Mouse (Mus musculus): Measurements from ENCODE around the gene Crispld2.

Crispld2 gene

GRCm38 (mm10) chr8:120072827-120073226 lies 80.6 kb downstream of the Crispld2 start:
- peak; percentile 96 for DNase-seq

DNA sequence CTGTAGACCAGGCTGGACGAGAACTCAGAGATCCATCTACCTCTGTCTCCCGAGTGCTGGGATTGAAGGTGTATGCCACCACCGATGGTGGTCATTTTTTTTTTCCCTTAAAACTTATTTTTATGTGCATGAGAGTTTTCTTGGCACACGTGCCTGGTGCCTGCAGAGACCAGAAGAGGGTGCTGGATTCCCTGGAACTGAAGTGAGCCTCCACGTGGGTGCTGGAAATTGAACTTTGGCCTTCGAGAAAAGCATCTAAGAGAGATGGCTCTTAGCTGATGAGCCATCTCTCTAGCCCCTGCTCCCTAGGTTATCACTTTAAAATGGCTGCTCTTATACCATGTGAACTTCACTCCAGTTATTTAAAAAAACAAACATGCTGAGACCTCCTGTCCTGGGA lies 82.3 kb downstream of the Crispld2 start:
- no peak for DNase-seq

DNA sequence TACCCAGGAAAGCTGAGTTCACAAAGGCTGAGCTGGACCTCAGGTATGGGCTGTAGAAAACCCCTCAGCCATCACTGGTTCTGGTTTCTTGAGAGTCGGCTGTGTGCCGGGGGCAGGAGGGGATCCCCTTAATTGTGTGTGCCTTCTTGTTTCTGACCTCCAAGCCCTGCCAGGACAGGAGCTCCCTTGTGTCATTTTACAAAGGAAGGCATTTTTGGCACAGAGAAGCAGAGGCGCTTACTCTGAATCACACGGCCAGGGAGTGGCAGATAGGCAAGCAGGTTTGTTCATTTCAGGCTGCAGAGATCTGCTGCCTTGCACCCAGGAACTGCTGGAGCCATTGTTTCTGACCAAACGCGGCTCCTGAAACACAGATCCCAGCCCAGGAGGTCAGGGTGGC lies 83.1 kb downstream of the Crispld2 start:
- DNase-seq, result no peak

- peak; percentile 94 for DNase-seq
These were observed 85.8 kb downstream of the Crispld2 start for GRCm38 (mm10) chr8:120078080-120078479.

DNA sequence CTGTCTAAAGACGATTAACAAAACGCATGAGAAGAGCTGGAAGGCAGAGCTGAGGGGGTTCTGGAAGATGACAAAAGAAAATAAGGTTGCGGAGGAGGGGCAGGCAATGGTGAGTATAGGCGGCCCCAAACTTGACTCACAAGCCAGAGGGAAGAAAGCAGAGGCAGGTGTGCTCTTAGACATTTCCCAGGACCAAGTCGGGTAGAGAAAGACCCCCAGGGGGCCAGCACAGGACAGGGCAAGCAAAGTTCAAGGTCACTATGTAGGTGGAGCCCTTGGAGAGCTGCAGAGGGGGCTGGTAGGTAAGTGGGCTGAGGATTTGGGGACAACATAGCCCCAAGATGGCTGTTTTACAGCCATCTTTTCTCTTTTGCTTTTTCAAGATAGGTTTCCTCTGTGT lies 87.1 kb downstream of the Crispld2 start:
- no peak for DNase-seq

DNA sequence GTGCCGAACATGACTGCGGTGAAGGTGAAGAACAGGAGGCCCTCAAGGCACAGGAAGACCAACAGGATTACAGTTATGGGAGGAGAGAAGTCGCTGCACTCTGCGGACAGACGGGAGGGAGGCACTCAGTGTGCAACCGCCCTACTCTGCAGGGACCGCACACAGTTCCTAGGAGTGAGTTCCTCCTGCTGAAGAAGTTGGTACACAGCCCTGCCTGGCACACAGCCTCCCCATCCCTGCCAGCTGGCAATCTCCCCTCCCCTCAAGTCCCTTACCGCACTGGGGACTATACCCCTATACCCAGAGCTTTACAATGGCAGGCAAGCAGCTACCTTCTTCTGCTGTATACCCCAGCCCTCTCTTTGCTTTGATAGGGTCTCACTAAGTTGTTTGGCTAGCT lies 91.0 kb downstream of the Crispld2 start:
- DNase-seq, result no peak

- DNase-seq, result no peak
These were observed 92.5 kb downstream of the Crispld2 start for GRCm38 (mm10) chr8:120084783-120085182.

GRCm38 (mm10) chr8:120089511-120089910 lies 97.3 kb downstream of the Crispld2 start:
- no peak for DNase-seq

DNA sequence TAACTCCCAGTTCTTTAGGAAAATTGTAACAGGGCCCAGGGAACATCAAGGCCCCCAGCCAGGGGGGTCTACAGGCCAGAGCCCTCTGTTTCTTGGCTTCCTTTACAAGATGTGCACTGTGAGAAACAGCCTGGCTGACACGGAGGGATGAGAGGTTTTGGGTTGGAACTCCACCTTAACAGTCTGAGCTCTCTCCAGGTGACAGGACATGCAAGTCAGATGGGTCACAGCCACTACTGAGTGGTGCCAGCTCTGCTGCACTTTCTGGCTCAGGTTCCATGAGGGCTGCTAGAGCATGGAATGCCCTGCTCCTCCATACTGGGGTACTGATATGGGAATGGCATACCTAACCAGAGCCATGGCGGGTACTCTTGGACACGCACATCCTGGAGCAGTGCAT lies 98.8 kb downstream of the Crispld2 start:
- DNase-seq, result no peak

- no peak for DNase-seq
These were observed 100.9 kb downstream of the Crispld2 start for GRCm38 (mm10) chr8:120093103-120093502.

DNA sequence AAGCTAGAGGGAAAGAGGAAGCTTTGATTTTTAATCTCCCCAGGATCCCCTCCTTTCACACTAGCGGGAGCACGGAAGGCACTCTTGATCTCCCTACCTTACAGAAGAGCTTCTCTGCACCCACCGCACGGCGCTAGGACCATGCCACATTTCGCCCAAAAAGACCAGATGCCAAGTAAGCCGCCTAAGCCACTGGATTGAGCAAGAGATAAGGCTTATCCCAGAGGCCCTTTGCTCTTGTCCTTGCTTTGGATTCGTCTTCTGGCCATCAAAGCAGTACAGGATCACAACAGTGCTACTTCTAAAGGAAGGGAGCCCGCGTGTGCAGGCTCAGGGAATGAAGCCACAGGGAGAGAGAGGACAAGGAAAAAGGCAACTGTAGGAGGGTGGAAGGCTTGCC lies 102.6 kb downstream of the Crispld2 start:
- DNase-seq, result no peak

DNA sequence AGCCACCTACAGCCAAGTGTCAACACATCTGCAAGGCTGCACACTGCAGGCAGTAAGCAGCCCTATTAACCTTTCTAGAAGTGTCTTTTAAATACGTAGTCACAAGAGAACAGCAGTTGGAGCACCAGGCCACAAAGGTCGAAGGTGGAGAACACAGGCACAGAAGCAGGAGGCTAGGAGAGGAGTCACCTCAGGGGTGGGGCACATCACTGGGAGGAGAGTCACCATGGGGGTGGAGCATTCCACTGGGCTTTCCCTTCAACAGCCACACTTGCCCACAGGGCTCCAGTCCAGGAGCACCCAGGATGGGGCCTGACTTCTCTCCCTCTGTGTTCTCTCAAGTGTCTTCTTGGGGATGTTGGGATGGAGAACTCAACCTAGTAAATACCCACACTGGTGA lies 104.2 kb downstream of the Crispld2 start:
- no peak for DNase-seq

GRCm38 (mm10) chr8:120100388-120101067 lies 108.3 kb downstream of the Crispld2 start:
- DNase-seq, result no peak

DNA sequence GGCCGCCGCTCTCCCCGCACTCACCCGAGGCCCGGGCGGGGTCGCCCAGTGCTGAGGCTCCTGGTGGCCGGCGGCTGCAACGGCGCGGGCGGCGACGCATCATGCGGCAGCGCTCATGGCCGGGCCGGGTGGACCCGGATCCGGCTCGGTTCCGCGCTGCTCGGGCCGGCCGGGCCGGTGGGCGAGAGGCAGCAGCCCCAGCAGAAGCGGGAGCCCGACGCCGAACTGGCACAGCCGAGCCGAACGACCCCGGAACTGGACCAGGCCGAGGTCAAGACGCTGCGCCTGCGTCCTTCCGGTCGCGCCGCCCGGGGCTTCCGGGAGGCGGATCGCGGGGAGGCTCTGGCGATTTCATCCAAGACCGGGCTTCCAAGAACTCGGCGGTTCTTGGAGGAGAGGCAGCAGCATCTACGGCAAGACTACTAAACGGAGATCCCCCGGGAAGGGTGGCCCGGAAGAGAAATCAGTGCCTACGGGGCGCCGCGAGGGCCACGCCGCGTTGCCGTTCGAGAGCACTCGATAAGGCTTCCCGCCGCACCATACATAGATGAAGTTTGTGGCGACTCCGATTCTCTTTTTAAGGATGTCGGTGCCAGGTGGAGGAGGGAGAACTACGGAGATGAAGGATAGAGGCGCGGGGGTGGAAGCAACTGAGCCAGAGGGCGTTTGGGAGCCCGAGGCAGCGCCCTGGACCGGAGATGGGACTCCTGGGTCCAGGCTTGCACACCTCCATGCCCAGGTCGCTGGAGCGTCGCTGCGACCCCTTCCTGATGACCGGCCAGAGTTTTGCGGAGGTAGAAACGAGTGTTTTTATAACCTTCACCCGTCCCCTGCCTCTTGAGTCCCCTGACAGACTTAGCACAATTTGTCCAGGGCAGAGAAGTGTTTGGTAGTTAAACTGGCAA lies 109.1 kb downstream of the Crispld2 start, which contains the start of gene Zdhhc7:
Gene Zdhhc7, minus strand, starts transcription at position 415 of the 905 bp plus-strand sequence.
- DNase-seq, result peak; percentile 99

All from heart, adult 11 months (tissue).